Mouse (Mus musculus) G1E (cell line): ENCODE data around the gene Ifi211.
"Not testable (repeated sequence)": the region's sequence is repeated elsewhere in the genome, so short reads cannot be mapped to it uniquely, and the experiment has no call there.

ENCODE experiments used
- CTCF ChIP-seq: IDR thresholded peaks from 2 replicates; pipeline ENCODE4 v1.5.1; 2012; ENCODE audit warnings: low read depth, low read length, inconsistent platforms, mixed read lengths
- GATA1 ChIP-seq: IDR thresholded peaks from 2 replicates; pipeline ENCODE4 v1.6.1; 2012; ENCODE audit warnings: borderline replicate concordance, low read length, inconsistent platforms, mixed read lengths
- GATA2 ChIP-seq: IDR thresholded peaks from 2 replicates; pipeline ENCODE4 v1.6.1; 2012; ENCODE audit warnings: low read depth, low read length, inconsistent platforms, borderline replicate concordance
- POLR2AphosphoS5 ChIP-seq: IDR thresholded peaks from 2 replicates; pipeline ENCODE4 v1.6.1; 2012; ENCODE audit warnings: low read depth, low read length, inconsistent platforms; ENCODE audit not compliant: insufficient replicate concordance
- TAL1 ChIP-seq: conservative IDR thresholded peaks from 2 replicates; pipeline ENCODE4 v1.6.1; 2012; ENCODE audit warnings: low read depth, low read length, inconsistent platforms, mixed read lengths

DNA sequence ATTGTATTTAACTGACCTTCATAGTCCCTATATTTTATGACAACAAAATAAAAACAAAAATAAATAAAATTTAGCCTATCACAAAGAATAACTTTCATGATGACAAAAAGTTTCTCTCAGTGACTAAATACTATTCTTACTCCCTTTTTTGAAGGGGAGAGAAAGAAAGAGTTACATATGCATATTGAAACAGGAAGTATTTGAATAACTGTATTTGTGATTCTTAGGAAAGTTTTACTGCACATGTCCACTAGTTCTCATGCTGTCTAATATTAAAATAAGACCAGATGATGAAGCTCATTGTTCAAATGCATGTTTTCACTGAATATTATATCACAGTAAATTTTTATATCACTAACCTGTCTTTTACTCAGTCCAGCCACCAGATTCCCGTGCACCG is 28.7 kb upstream of the Ifi211 start:
- TF ChIP-seq CTCF, GATA2, GATA1, POLR2AphosphoS5, TAL1: not testable (repeated sequence)
